Mouse (Mus musculus): Measurements from ENCODE around the gene Plxna3. TPM values are rescaled to one million over a fixed set of nuclear protein-coding genes. Genes with fewer than 3 reads are reported as not detected.
A peak's percentile ranks its signal among the peaks of the same experiment; 100 is the strongest.

Plxna3 gene
- total and polyA plus RNA-seq, 2 experiments from 2014 or later = 28.6 to 144 TPM

DNA sequence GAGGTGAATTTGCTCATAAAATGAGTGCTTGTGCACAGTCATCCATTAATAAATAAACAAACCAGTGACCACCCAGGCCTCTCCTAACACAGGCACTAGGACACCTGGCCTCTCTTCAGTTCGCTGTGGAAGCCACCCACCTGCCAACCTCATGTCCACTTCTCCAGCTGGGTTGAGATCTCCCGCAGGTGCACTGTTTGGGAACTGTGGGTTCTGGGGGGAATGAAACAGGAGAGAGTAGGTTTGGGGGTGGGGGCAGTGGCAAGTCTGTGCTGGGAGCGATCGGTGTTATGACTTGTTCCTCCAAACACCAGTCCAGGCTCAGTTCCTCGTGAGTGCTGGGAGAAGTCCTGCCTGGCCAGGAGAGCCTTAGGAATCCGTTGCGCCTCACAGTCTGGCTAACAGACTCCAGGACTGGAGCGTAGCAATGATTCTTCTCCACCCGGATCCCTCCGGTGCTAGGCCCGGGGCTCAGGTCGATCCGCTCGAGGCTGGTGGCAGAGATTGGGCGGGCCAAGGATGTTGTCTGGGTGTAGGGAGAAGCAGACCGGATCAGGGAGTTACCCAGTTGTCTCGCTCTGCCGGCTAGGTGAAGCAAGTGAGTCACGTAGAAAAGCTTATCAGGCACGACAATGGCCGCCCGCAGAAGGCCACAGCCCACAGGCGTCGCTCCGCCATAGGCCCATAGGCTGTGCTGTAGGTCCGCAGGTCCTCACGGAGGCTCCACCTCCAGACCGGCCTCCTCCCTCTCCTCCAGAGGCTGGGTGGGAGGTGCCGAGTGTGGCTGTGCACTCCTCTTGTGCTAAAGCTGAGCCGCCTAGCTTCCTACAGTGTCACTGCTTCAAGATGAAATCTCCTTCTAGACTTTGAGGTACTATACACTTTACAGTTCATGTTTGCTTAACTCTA lies 63.9 kb downstream of the Plxna3 start, which contains the start of the genes Fam3a and Ikbkg:
TSS of gene Fam3a (minus strand) at position 738 of the 909 bp plus-strand sequence.
TSS of gene Ikbkg (plus strand) at position 756 of the 909 bp plus-strand sequence.
- H3K27me3 ChIP-seq (ENCODE audit: insufficient read depth, low read length) = no peaks in the 10 kb centered on the region
- ATAC-seq (ENCODE audit: low FRiP score) = peak; percentile 99

More for the DNA sequence above, 63.9 kb downstream of the Plxna3 start, which contains the start of the genes Fam3a and Ikbkg:
- 22% methylated on average over 29 of the region's 30 CpGs for WGBS
- Histone ChIP-seq H3K9me3 (ENCODE audit: low read length) (no peaks in the 10 kb centered on the region), H3K4me2 (ENCODE audit: low read depth, low read length, poor library complexity, severe bottlenecking) (peak within 1 kb of the TSS; percentile 58), H3K4me1 (ENCODE audit: insufficient read depth, low read length) (0 out of 2 replicates have a peak, but pooled peaks cover 3% of the 10 kb centered on the region), H3K36me3 (ENCODE audit: insufficient read depth, low read length) (no peaks in the 10 kb centered on the region), H3K4me3 (ENCODE audit: low read depth, low read length) (peak within 1 kb of the TSS; percentile 46), H3K27ac (ENCODE audit: low read depth, low read length) (peak within 1 kb of the TSS; percentile 85), H3K9ac (replicated peaks; ENCODE audit: low read length, poor library complexity, severe bottlenecking) (peak within 1 kb of the TSS; percentile 72)
- TF ChIP-seq CTCF (IDR thresholded peaks at IDR 0.05) = peak; percentile 72
- DNase-seq (ENCODE audit: low spot score) = peak; percentile 93

Small RNA genes lying within 50 kb of the gene (microRNA-seq; reads per million reads assigned to microRNA genes)
- gene Mir7092 (ENCODE audit: borderline number of aligned reads) = not detected

Other genes with a start within 250 kb of the Plxna3 start
- gene Opn1mw, start 201.6 kb upstream of the Plxna3 start, total RNA-seq (2014; rRNA removed) = not detected in 2 replicates
- not detected in 2 replicates for gene Opn1mw, start 201.6 kb upstream of the Plxna3 start, polyA plus RNA-seq (2015; fragmentation: Nextera tagmentation; extraction: Ambion mirVana)
- 84.7 and 100 TPM in 2 replicates for gene Mecp2, start 193.7 kb upstream of the Plxna3 start, total RNA-seq (2014; rRNA removed)
- 10.6 and 12.3 TPM in 2 replicates for gene Mecp2, start 193.7 kb upstream of the Plxna3 start, polyA plus RNA-seq (2015; fragmentation: Nextera tagmentation; extraction: Ambion mirVana)
- gene Tex28, start 161.2 kb upstream of the Plxna3 start, total RNA-seq (2014; rRNA removed) = not detected in 2 replicates
- not detected in 2 replicates for gene Tex28, start 161.2 kb upstream of the Plxna3 start, polyA plus RNA-seq (2015; fragmentation: Nextera tagmentation; extraction: Ambion mirVana)
- gene Tktl1, start 151.8 kb upstream of the Plxna3 start, total RNA-seq (2014; rRNA removed) = not detected in 2 replicates
- gene Tktl1, start 151.8 kb upstream of the Plxna3 start, polyA plus RNA-seq (2015; fragmentation: Nextera tagmentation; extraction: Ambion mirVana) = 0.06 TPM in 1 of 2 replicates, not detected in the other
- gene Flna, start 79.2 kb upstream of the Plxna3 start, total RNA-seq (2014; rRNA removed) = 219 and 282 TPM in 2 replicates
- 52.8 and 54.8 TPM in 2 replicates for gene Flna, start 79.2 kb upstream of the Plxna3 start, polyA plus RNA-seq (2015; fragmentation: Nextera tagmentation; extraction: Ambion mirVana)
- gene Emd, start 74.4 kb upstream of the Plxna3 start, total RNA-seq (2014; rRNA removed) = 58.0 and 70.0 TPM in 2 replicates
- gene Emd, start 74.4 kb upstream of the Plxna3 start, polyA plus RNA-seq (2015; fragmentation: Nextera tagmentation; extraction: Ambion mirVana) = 16.3 and 18.2 TPM in 2 replicates
- gene Rpl10, start 58.3 kb upstream of the Plxna3 start, total RNA-seq (2014; rRNA removed) = 2,035 and 2,080 TPM in 2 replicates
- 390 and 408 TPM in 2 replicates for gene Rpl10, start 58.3 kb upstream of the Plxna3 start, polyA plus RNA-seq (2015; fragmentation: Nextera tagmentation; extraction: Ambion mirVana)
- 44.4 and 49.2 TPM in 2 replicates for gene Taz, start 47.2 kb upstream of the Plxna3 start, total RNA-seq (2014; rRNA removed)
- 65.9 and 69.8 TPM in 2 replicates for gene Taz, start 47.2 kb upstream of the Plxna3 start, polyA plus RNA-seq (2015; fragmentation: Nextera tagmentation; extraction: Ambion mirVana)
- gene Dnase1l1, start 46.7 kb upstream of the Plxna3 start, total RNA-seq (2014; rRNA removed) = 3.8 and 7.5 TPM in 2 replicates
- gene Dnase1l1, start 46.7 kb upstream of the Plxna3 start, polyA plus RNA-seq (2015; fragmentation: Nextera tagmentation; extraction: Ambion mirVana) = 3.0 and 3.3 TPM in 2 replicates
- 307 and 359 TPM in 2 replicates for gene Atp6ap1, start 32.0 kb upstream of the Plxna3 start, total RNA-seq (2014; rRNA removed)
- gene Atp6ap1, start 32.0 kb upstream of the Plxna3 start, polyA plus RNA-seq (2015; fragmentation: Nextera tagmentation; extraction: Ambion mirVana) = 371 and 388 TPM in 2 replicates
- gene Gdi1, start 24.1 kb upstream of the Plxna3 start, total RNA-seq (2014; rRNA removed) = 344 and 530 TPM in 2 replicates
- gene Gdi1, start 24.1 kb upstream of the Plxna3 start, polyA plus RNA-seq (2015; fragmentation: Nextera tagmentation; extraction: Ambion mirVana) = 951 and 960 TPM in 2 replicates
- 9.3 and 9.4 TPM in 2 replicates for gene Fam50a, start 16.0 kb upstream of the Plxna3 start, total RNA-seq (2014; rRNA removed)
- 55.5 and 57.2 TPM in 2 replicates for gene Fam50a, start 16.0 kb upstream of the Plxna3 start, polyA plus RNA-seq (2015; fragmentation: Nextera tagmentation; extraction: Ambion mirVana)
- gene Lage3, start 24.6 kb downstream of the Plxna3 start, total RNA-seq (2014; rRNA removed) = 40.2 and 67.1 TPM in 2 replicates
- 62.0 and 65.8 TPM in 2 replicates for gene Lage3, start 24.6 kb downstream of the Plxna3 start, polyA plus RNA-seq (2015; fragmentation: Nextera tagmentation; extraction: Ambion mirVana)
- gene Ubl4a, start 44.2 kb downstream of the Plxna3 start, total RNA-seq (2014; rRNA removed) = 46.3 and 53.6 TPM in 2 replicates
- gene Ubl4a, start 44.2 kb downstream of the Plxna3 start, polyA plus RNA-seq (2015; fragmentation: Nextera tagmentation; extraction: Ambion mirVana) = 67.1 and 75.0 TPM in 2 replicates
- gene Slc10a3, start 44.3 kb downstream of the Plxna3 start, total RNA-seq (2014; rRNA removed) = 6.2 and 9.4 TPM in 2 replicates
- gene Slc10a3, start 44.3 kb downstream of the Plxna3 start, polyA plus RNA-seq (2015; fragmentation: Nextera tagmentation; extraction: Ambion mirVana) = 6.1 and 6.9 TPM in 2 replicates
- 23.6 and 29.9 TPM in 2 replicates for gene Fam3a, start 64.2 kb downstream of the Plxna3 start, total RNA-seq (2014; rRNA removed)
- 31.2 and 33.4 TPM in 2 replicates for gene Fam3a, start 64.2 kb downstream of the Plxna3 start, polyA plus RNA-seq (2015; fragmentation: Nextera tagmentation; extraction: Ambion mirVana)
- 20.4 and 24.7 TPM in 2 replicates for gene Ikbkg, start 64.2 kb downstream of the Plxna3 start, total RNA-seq (2014; rRNA removed)
- gene Ikbkg, start 64.2 kb downstream of the Plxna3 start, polyA plus RNA-seq (2015; fragmentation: Nextera tagmentation; extraction: Ambion mirVana) = 11.5 and 12.4 TPM in 2 replicates
- gene G6pdx, start 100.1 kb downstream of the Plxna3 start, total RNA-seq (2014; rRNA removed) = 51.3 and 55.6 TPM in 2 replicates
- gene G6pdx, start 100.1 kb downstream of the Plxna3 start, polyA plus RNA-seq (2015; fragmentation: Nextera tagmentation; extraction: Ambion mirVana) = 40.2 and 41.8 TPM in 2 replicates
- gene Gm6880, start 152.3 kb downstream of the Plxna3 start, total RNA-seq (2014; rRNA removed) = not detected in 2 replicates
- gene Gm6880, start 152.3 kb downstream of the Plxna3 start, polyA plus RNA-seq (2015; fragmentation: Nextera tagmentation; extraction: Ambion mirVana) = 0.28 TPM in 1 of 2 replicates, not detected in the other
- not detected in 2 replicates for gene Olfr1326-ps1, start 245.8 kb downstream of the Plxna3 start, total RNA-seq (2014; rRNA removed)
- not detected in 2 replicates for gene Olfr1326-ps1, start 245.8 kb downstream of the Plxna3 start, polyA plus RNA-seq (2015; fragmentation: Nextera tagmentation; extraction: Ambion mirVana)